Mouse (Mus musculus): ENCODE measurements at regions not wholly inside any gene's neighbourhood (a gene's known extent, or its start where the extent isn't known, plus 50 kb on each side); places are given as distances from the start of the nearest gene placed in this dataset.
"Not testable (repeated sequence)": the region's sequence is repeated elsewhere in the genome, so short reads cannot be mapped to it uniquely, and the experiment has no call there.

DNA sequence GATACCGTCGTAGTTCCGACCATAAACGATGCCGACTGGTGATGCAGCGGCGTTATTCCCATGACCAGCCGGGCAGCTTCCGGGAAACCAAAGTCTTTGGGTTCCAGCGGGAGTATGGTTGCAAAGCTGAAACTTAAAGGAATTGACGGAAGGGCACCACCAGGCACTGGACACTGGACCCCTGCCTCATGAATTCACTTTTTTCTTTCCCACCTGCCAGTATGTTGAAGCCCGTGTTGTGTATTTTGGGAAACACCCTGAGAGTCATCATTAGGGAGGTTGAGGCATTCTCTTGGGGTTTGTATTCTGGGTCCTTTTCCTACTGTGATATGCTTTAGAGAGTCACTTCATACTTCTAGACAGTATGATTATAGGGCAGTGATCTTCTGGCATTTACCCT is 197.9 kb downstream of the Samd9l start:
- not testable (repeated sequence) for H3K9ac ChIP-seq; H3K27me3 ChIP-seq (ENCODE audit: insufficient read depth, low read length); H3K9me3 ChIP-seq (ENCODE audit: low read depth, low read length); H3K27ac ChIP-seq (ENCODE audit: low read depth); H3K4me1 ChIP-seq (ENCODE audit: insufficient read depth); H3K4me2 ChIP-seq; H3K4me3 ChIP-seq (ENCODE audit: low read depth, low read length); H3K36me3 ChIP-seq (ENCODE audit: insufficient read depth); ATAC-seq (ENCODE audit: insufficient read depth); DNase-seq
- WGBS = 49% methylated on average over 12 of the region's 12 CpGs

DNA sequence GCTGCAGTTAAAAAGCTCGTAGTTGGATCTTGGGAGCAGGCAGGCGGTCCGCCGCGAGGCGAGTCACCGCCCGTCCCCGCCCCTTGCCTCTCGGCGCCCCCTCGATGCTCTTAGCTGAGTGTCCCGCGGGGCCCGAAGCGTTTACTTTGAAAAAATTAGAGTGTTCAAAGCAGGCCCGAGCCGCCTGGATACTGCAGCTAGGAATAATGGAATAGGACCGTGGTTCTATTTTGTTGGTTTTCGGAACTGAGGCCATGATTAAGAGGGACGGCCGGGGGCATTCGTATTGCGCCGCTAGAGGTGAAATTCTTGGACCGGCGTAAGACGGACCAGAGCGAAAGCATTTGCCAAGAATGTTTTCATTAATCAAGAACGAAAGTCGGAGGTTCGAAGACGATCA is 198.3 kb downstream of the Samd9l start:
- Histone ChIP-seq H3K27ac (ENCODE audit: low read depth) (no peak overlapping the region), H3K27me3 (ENCODE audit: insufficient read depth, low read length) (no peaks in the 10 kb centered on the region), H3K36me3 (ENCODE audit: insufficient read depth) (no peaks in the 10 kb centered on the region), H3K4me1 (ENCODE audit: insufficient read depth) (no peaks in the 10 kb centered on the region), H3K4me3 (ENCODE audit: low read depth, low read length) (no peak overlapping the region), H3K9me3 (ENCODE audit: low read depth, low read length) (no peaks in the 10 kb centered on the region), H3K9ac (no peak overlapping the region), H3K4me2 (no peak overlapping the region)
- no peak for ATAC-seq (ENCODE audit: insufficient read depth)
- DNase-seq = no peak
- TF ChIP-seq CTCF (IDR thresholded peaks at IDR 0.05; ENCODE audit: low read depth) = no peak
- 65% methylated on average over 27 of the region's 33 CpGs for WGBS

- not testable (repeated sequence) for H3K4me1 ChIP-seq (ENCODE audit: insufficient read depth); H3K27me3 ChIP-seq (ENCODE audit: insufficient read depth, low read length); H3K9me3 ChIP-seq (ENCODE audit: low read depth, low read length); H3K36me3 ChIP-seq (ENCODE audit: insufficient read depth); H3K27ac ChIP-seq (ENCODE audit: low read depth); ATAC-seq (ENCODE audit: insufficient read depth); H3K4me3 ChIP-seq (ENCODE audit: low read depth, low read length); H3K4me2 ChIP-seq; H3K9ac ChIP-seq
- 86% methylated on average over 18 of the region's 18 CpGs for WGBS
- peak; percentile 68 for DNase-seq
These were observed 198.8 kb downstream of the Samd9l start for GRCm38 (mm10) chr6:3200586-3200985.

DNA sequence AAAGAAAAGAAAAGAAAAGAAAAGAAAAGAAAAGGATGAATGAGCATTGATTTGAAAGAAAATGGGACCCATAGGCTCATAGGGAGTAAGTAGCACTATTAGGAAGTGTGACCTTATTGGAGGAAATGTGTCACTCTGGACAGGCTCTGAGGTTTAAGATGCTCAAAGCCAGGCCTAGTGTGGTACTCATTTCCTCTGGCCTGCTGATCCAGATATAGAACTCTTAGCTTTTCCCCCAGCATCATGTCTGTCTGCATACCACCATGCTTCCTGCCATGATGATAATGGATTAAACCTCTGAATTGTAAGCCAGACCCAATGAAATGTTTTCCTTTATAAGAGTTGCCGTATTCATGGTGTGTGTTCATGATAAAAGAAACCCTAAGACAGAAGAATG is 206.9 kb downstream of the Samd9l start:
- H3K27ac ChIP-seq (ENCODE audit: low read depth); H3K4me2 ChIP-seq; H3K27me3 ChIP-seq (ENCODE audit: insufficient read depth, low read length); DNase-seq; H3K4me1 ChIP-seq (ENCODE audit: insufficient read depth); H3K9me3 ChIP-seq (ENCODE audit: low read depth, low read length); H3K36me3 ChIP-seq (ENCODE audit: insufficient read depth); ATAC-seq (ENCODE audit: insufficient read depth); H3K9ac ChIP-seq; H3K4me3 ChIP-seq (ENCODE audit: low read depth, low read length): not testable (repeated sequence)
- 51% methylated on average over 1 of the region's 1 CpGs for WGBS

DNA sequence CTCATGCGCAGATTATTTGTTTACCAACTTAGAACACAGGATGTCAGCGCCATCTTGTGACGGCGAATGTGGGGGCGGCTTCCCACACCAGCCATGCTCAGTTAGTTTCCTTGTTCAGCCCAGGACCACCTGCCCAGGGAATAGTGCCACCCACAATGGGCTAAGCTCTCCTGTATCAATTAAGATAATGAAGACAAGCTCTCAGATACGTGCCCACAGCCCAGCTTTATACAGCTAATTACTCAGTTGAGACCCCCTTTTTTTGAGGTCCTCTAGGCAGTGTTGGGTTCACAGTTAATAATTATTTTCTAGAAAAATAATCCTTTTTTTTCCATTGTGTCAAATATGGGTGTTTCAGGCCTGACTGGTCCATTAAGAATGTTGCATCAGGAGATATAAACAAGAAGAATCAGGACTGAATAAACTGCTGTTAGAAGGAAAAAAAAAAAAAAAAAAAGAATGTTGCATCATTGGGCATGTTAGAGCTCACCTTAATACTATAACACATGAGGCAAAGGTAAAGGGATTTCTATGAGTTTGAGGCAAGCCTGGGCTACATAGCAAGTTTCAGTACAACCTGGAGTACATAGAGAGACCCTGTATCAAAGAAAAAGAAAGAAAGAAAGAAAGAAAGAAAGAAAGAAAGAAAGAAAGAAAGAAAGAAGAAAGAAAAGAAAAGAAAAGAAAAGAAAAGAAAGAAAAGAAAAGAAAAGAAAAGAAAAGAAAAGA is 207.5 kb downstream of the Samd9l start:
- not testable (repeated sequence) for H3K27ac ChIP-seq (ENCODE audit: low read depth); H3K4me2 ChIP-seq; H3K27me3 ChIP-seq (ENCODE audit: insufficient read depth, low read length); DNase-seq; H3K4me3 ChIP-seq (ENCODE audit: low read depth, low read length); H3K9me3 ChIP-seq (ENCODE audit: low read depth, low read length); H3K4me1 ChIP-seq (ENCODE audit: insufficient read depth); H3K9ac ChIP-seq; H3K36me3 ChIP-seq (ENCODE audit: insufficient read depth)
- 85% methylated on average over 5 of the region's 6 CpGs for WGBS
- ATAC-seq (ENCODE audit: insufficient read depth) = peak; percentile 52; the same call in 1 of the 2 replicates

- ATAC-seq (ENCODE audit: insufficient read depth) (no peak), DNase-seq (peak; percentile 79)
- H3K9ac ChIP-seq = no peak overlapping the region
- no peaks in the 10 kb centered on the region for H3K27me3 ChIP-seq (ENCODE audit: insufficient read depth, low read length)
- peaks cover 16% of the 10 kb centered on the region; the same call in 1 of the 2 replicates for H3K9me3 ChIP-seq (ENCODE audit: low read depth, low read length)
- H3K27ac ChIP-seq (ENCODE audit: low read depth) = no peak overlapping the region
- TF ChIP-seq CTCF (IDR thresholded peaks at IDR 0.05; ENCODE audit: low read depth) = peak; percentile 54
- no peak overlapping the region for H3K4me3 ChIP-seq (ENCODE audit: low read depth, low read length)
- H3K4me1 ChIP-seq (ENCODE audit: insufficient read depth) = no peaks in the 10 kb centered on the region
- H3K36me3 ChIP-seq (ENCODE audit: insufficient read depth) = no peaks in the 10 kb centered on the region
- WGBS = 37% methylated on average over 5 of the region's 5 CpGs
- no peak overlapping the region for H3K4me2 ChIP-seq
These were observed 215.6 kb downstream of the Samd9l start for GRCm38 (mm10) chr6:3183819-3184199.

DNA sequence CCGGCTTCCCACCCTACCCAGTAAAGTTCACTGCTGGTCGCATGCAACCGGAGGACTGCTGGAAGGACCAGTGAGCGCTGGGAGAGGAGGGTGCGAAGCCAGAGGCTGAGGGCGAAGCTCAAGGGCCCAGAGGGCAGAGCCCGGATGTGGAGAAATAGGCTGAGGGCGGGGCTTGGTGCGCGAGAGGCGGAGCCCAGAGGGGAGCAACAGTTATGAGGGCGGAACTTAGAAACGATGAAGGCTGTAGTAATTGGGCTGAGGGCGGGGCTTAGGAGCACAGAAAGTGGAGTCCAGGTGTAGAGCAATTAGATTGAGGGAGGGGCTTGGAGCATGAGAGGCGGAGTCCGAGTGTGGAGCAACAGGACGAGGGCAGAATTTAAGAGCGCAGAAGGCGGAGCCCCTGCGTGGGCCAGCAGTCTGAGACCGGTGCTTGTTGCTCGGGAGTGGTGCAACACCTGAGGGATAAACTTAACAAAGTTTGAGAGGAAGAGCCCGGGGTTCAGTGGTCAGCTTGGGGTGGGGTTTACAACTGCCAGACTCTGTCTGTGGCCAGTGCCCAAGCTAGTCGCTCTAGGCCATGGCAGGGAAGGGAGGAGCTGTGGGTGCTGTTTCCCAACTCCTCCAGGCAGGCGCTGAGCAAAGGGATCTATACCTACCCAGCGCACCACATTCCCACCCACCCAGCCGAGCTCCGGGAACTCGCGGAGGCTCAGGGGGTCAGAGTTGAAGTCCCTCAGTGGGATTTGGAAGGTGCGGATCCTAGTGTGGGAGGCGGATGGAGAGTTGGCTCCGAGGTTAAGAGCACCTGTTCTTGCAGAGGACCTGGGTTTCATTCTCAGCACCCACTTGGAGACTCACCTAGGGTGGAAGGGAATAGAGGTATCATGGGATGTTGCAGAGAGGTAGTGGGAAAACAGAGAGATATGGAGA is 216.2 kb downstream of the Samd9l start:
- TF ChIP-seq CTCF (IDR thresholded peaks at IDR 0.05; ENCODE audit: low read depth) = no peak
- H3K27ac ChIP-seq (ENCODE audit: low read depth) = no peak overlapping the region
- H3K4me3 ChIP-seq (ENCODE audit: low read depth, low read length) = peak overlapping the region; percentile 1; the same call in 1 of the 2 replicates
- H3K36me3 ChIP-seq (ENCODE audit: insufficient read depth) = no peaks in the 10 kb centered on the region
- 40% methylated on average over 33 of the region's 33 CpGs for WGBS
- no peak overlapping the region for H3K9ac ChIP-seq
- peaks cover 16% of the 10 kb centered on the region; the same call in 1 of the 2 replicates for H3K9me3 ChIP-seq (ENCODE audit: low read depth, low read length)
- ATAC-seq (ENCODE audit: insufficient read depth) (peak; percentile 86), DNase-seq (peak; percentile 55)
- peak overlapping the region; percentile 27 for H3K4me2 ChIP-seq
- H3K27me3 ChIP-seq (ENCODE audit: insufficient read depth, low read length) = no peaks in the 10 kb centered on the region
- no peaks in the 10 kb centered on the region for H3K4me1 ChIP-seq (ENCODE audit: insufficient read depth)

DNA sequence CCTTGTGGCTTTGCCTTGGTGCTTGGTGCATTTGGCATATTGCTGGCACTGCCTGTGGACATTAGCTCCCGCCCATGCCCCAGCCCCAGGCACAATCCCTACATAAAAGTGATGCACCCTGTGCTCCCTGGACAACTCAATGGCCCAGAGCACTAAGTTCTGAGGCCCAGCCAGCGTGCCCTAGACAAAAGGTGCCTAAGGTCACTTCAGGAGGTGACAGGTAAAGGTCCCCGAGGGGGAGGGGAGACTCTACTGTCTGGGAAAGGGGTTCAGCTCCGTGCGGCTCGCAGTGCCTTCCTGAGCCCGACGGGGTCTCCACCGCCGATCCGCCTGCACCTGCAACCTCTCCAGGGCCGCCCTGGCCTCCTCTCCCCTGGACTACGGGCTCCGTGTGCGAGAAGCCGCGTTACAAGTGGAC is 216.9 kb downstream of the Samd9l start:
- 29% methylated on average over 17 of the region's 17 CpGs for WGBS
- not testable (repeated sequence) for DNase-seq; H3K36me3 ChIP-seq (ENCODE audit: insufficient read depth); H3K27ac ChIP-seq (ENCODE audit: low read depth); H3K9ac ChIP-seq; H3K27me3 ChIP-seq (ENCODE audit: insufficient read depth, low read length); H3K4me1 ChIP-seq (ENCODE audit: insufficient read depth)
- Histone ChIP-seq H3K4me3 (ENCODE audit: low read depth, low read length) (0 out of 2 replicates have a peak overlapping the region, but pooled peaks have one; percentile 1), H3K4me2 (peak overlapping the region; percentile 27), H3K9me3 (ENCODE audit: low read depth, low read length) (peaks cover 16% of the 10 kb centered on the region; the same call in 1 of the 2 replicates)
- ATAC-seq (ENCODE audit: insufficient read depth) = peak; percentile 45; the same call in 1 of the 2 replicates

GRCm38 (mm10) chr6:3179603-3180348 is 219.6 kb downstream of the Samd9l start:
- not testable (repeated sequence) for DNase-seq; H3K36me3 ChIP-seq (ENCODE audit: insufficient read depth); ATAC-seq (ENCODE audit: insufficient read depth); H3K27ac ChIP-seq (ENCODE audit: low read depth); H3K4me2 ChIP-seq; H3K27me3 ChIP-seq (ENCODE audit: insufficient read depth, low read length); H3K4me3 ChIP-seq (ENCODE audit: low read depth, low read length); H3K4me1 ChIP-seq (ENCODE audit: insufficient read depth); H3K9ac ChIP-seq
- WGBS = 79% methylated on average over 7 of the region's 10 CpGs
- peaks cover 16% of the 10 kb centered on the region; the same call in 1 of the 2 replicates for H3K9me3 ChIP-seq (ENCODE audit: low read depth, low read length)
